Mouse (Mus musculus) stomach, embryonic 14.5 days (tissue): ENCODE data around the gene Slc6a13. TPM values are rescaled to one million over a fixed set of nuclear protein-coding genes. Genes with fewer than 3 reads are reported as not detected.
"Not testable (repeated sequence)": the region's sequence is repeated elsewhere in the genome, so short reads cannot be mapped to it uniquely, and the experiment has no call there.

Experiments used
- ATAC-seq: fragments of 200-750 bp; cut with Nextera tagmentation; 2 replicates; pipeline ENCODE4 v1.8.0; 2017; ENCODE audit warnings: low read depth, moderate TSS enrichment; ENCODE audit not compliant: insufficient number of reproducible peaks, insufficient read depth, low FRiP score
- H3K27ac ChIP-seq: fragments of 300-500 bp; sonication (generic); 2 replicates; pipeline ENCODE4 v1.5.1; 2014; ENCODE audit warnings: mild to moderate bottlenecking, low read length, moderate library complexity, mixed read lengths
- H3K27me3 ChIP-seq: fragments of 300-500 bp; sonication (generic); 2 replicates; pipeline ENCODE4 v1.6.1; 2014; ENCODE audit warnings: low read length, control low read depth, mixed read lengths; ENCODE audit not compliant: control insufficient read depth, insufficient read depth
- H3K36me3 ChIP-seq: fragments of 300-500 bp; sonication (generic); 2 replicates; pipeline ENCODE4 v1.6.1; 2014; ENCODE audit warnings: mild to moderate bottlenecking, control low read depth, low read length, moderate library complexity, mixed read lengths; ENCODE audit not compliant: control insufficient read depth, insufficient read depth
- H3K4me1 ChIP-seq: fragments of 300-500 bp; sonication (generic); 2 replicates; pipeline ENCODE4 v1.6.1; 2014; ENCODE audit warnings: low read length, control low read depth, mixed read lengths; ENCODE audit not compliant: control insufficient read depth, insufficient read depth
- H3K4me2 ChIP-seq: fragments of 300-500 bp; sonication (generic); replicated peaks from 2 replicates; pipeline ENCODE4 v1.6.1; 2014; ENCODE audit warnings: low read depth, low read length, control low read depth
- H3K4me3 ChIP-seq: fragments of 300-500 bp; sonication (generic); 2 replicates; pipeline ENCODE4 v1.5.1; 2014; ENCODE audit warnings: low read depth, low read length, control low read depth
- H3K9ac ChIP-seq: fragments of 300-500 bp; sonication (generic); replicated peaks from 2 replicates; pipeline ENCODE4 v1.6.1; 2014; ENCODE audit warnings: low read depth, mild to moderate bottlenecking, control low read depth, low read length, moderate library complexity, mixed read lengths
- H3K9me3 ChIP-seq: fragments of 300-500 bp; sonication (generic); 2 replicates; pipeline ENCODE4 v1.6.1; 2016; ENCODE audit warnings: low read depth, low read length, control low read depth; ENCODE audit not compliant: control insufficient read depth
- WGBS: fragments of 180-500 bp; shearing (Covaris S2); extraction: QIAGEN DNeasy Blood & Tissue Kit; methylation state at CpG from one replicate; pipeline ENCODE4 v1.1.7; 2014; 5-methylcytosine and 5-hydroxymethylcytosine counted together
- polyA plus RNA-seq: library from polyadenylated mRNA; unstranded; fragments of >200 nt; fragmentation: Nextera tagmentation; extraction: Ambion mirVana; gene quantifications from 2 replicates; pipeline ENCODE4 v1.2.1, GENCODE M21; 2014

The Slc6a13 gene
- polyA plus RNA-seq, 1 experiment from 2014 or later, result 1.9 TPM

DNA sequence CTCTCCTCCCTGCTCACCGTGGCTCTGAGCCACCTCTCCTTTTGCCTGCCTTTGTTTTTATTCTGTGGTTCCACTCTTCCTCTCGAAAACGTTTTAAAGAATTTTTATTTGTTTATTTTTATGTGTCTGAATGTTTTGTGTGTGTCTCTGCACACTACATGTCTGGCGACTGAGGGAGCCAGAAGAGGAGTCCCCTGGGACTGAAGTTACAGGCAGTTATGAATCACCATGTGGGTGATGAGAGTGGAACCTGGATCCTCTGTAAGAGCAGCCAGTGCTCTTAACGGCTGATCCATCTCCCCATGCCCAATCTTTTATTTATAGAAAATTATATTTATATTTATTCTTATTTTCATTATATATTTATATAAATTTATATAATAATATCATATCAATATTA is 44.3 kb downstream of the Slc6a13 start:
- Histone ChIP-seq H3K27ac (no peak overlapping the region), H3K4me1 (no peaks in the 10 kb centered on the region), H3K27me3 (no peaks in the 10 kb centered on the region), H3K36me3 (no peaks in the 10 kb centered on the region), H3K4me3 (no peak overlapping the region), H3K9ac (no peak overlapping the region), H3K9me3 (no peaks in the 10 kb centered on the region), H3K4me2 (no peak overlapping the region)
- no peak for ATAC-seq
- 39% methylated on average over 5 of the region's 5 CpGs for WGBS

DNA sequence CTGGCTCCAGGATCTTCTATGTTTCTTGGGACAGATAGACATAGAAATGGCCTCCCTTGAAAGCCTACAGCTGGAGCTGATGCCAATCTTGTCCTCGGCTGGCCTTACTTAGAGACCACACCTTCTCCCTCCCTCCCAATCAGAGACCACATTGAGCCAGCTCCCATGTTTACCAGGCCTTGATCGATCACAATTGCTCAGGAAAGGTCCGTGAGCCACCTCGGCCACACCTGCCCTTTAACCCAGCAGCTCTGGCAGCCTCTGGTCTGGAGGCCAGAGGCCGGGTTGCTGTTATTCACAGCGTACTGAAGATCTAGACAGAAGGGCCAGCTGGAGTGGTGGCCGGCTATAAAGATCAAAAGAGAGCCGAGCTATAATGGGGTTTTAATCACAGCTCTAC is 46.4 kb downstream of the Slc6a13 start:
- H3K27ac ChIP-seq, result no peak overlapping the region
- WGBS, result 27% methylated on average over 8 of the region's 8 CpGs

DNA sequence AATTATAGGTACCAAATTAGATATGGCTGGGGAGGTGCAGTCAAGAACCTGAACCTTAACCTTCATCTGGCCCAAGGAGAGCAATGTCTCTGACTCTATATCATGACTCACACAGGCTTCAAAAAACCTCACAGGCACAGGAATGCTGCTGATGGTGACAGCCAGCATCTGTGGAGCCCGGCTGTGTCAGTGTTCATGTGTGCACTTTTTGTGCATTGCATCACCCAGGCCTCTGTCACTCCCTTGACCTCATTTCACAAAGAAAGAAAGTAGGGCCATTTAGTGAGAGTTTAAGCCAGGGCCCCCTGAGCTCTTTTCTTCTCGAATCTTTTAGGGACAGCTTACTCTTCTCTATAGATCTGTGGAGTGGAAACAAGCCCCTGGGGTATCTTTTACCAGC is 52.2 kb downstream of the Slc6a13 start:
- 62% methylated on average over 2 of the region's 2 CpGs for WGBS
- Histone ChIP-seq H3K27me3 (no peaks in the 10 kb centered on the region), H3K36me3 (no peaks in the 10 kb centered on the region), H3K27ac (no peak overlapping the region), H3K4me1 (no peaks in the 10 kb centered on the region), H3K4me2 (no peak overlapping the region), H3K9me3 (no peaks in the 10 kb centered on the region), H3K9ac (no peak overlapping the region), H3K4me3 (no peak overlapping the region)
- no peak for ATAC-seq

More for the DNA sequence above, 46.4 kb downstream of the Slc6a13 start:
- H3K9ac ChIP-seq, result no peak overlapping the region
- no peak overlapping the region for H3K4me2 ChIP-seq
- no peaks in the 10 kb centered on the region for H3K9me3 ChIP-seq
- no peaks in the 10 kb centered on the region for H3K27me3 ChIP-seq
- no peaks in the 10 kb centered on the region for H3K36me3 ChIP-seq
- no peaks in the 10 kb centered on the region for H3K4me1 ChIP-seq
- ATAC-seq, result no peak
- no peak overlapping the region for H3K4me3 ChIP-seq

DNA sequence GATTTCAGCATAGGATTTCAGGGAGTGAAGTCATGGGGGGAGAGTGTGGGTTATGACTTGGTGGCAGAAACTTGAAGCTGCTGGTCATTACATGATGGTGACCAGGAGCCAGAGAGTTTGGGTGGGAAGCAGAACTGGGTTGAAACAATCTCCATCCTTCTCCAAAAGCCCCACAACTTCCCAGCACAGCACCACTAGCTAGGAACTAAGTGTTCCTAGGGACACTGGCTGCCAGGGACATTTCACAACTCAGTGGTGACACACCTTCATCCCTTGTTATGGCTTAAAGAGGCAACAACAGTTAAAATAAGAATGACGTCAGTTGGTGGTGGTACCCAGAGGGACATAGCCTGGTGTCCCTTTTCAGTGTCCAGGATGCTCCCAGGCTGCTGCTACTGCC is 56.0 kb downstream of the Slc6a13 start:
- ATAC-seq, result no peak
- Histone ChIP-seq H3K27me3 (no peaks in the 10 kb centered on the region), H3K36me3 (no peaks in the 10 kb centered on the region), H3K9ac (no peak overlapping the region), H3K4me2 (no peak overlapping the region), H3K27ac (no peak overlapping the region), H3K9me3 (no peaks in the 10 kb centered on the region), H3K4me1 (no peaks in the 10 kb centered on the region), H3K4me3 (no peak overlapping the region)
- WGBS, result 73% methylated on average over 1 of the region's 1 CpGs

DNA sequence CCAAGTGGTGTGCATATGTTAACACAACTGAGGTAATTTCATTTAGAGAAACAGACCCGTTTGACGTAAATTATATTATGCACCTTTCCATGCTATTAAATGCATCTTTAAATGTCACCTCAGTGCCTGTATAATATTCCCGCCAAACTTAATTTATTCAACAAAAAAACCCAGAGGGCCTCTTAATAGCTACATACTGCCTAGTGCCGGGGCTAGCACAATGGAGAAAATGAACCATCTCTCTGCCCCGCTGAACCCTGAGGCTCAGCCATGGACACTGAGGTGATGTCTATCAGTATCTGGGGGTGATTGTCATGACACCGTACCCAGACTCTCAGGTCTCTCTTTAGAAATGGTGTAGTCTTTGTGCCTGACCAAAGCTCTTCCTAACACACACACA is 57.2 kb downstream of the Slc6a13 start:
- Histone ChIP-seq H3K9me3 (no peaks in the 10 kb centered on the region), H3K27ac (no peak overlapping the region), H3K9ac (no peak overlapping the region), H3K27me3 (no peaks in the 10 kb centered on the region), H3K4me3 (no peak overlapping the region), H3K4me1 (no peaks in the 10 kb centered on the region), H3K36me3 (no peaks in the 10 kb centered on the region), H3K4me2 (no peak overlapping the region)
- WGBS, result 85% methylated on average over 6 of the region's 6 CpGs
- no peak for ATAC-seq

DNA sequence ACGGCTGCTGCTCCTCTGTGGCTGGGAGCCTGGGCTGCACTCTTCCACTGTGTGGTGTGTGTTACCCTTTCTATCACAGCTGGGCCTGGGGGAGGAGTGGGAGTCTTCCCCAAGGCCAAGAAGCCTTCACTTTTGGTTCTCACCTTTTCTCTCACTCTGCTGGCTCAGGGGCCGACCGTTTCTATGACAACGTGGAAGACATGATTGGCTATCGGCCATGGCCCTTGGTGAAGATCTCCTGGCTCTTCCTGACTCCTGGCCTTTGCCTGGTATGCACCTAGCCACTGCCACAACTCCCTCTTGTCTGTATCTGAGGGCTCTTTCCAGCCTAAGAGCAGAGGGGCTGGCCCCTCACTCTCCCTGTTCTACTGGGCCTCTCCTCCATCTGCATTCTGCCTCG is 63.0 kb downstream of the Slc6a13 start:
- H3K4me3 ChIP-seq, result no peak overlapping the region
- H3K9ac ChIP-seq, result no peak overlapping the region
- no peak overlapping the region for H3K4me2 ChIP-seq
- H3K4me1 ChIP-seq, result no peaks in the 10 kb centered on the region
- H3K27me3 ChIP-seq, result no peaks in the 10 kb centered on the region
- ATAC-seq, result no peak
- H3K36me3 ChIP-seq, result no peaks in the 10 kb centered on the region
- H3K9me3 ChIP-seq, result no peaks in the 10 kb centered on the region
- no peak overlapping the region for H3K27ac ChIP-seq
- WGBS, result 70% methylated on average over 6 of the region's 6 CpGs

DNA sequence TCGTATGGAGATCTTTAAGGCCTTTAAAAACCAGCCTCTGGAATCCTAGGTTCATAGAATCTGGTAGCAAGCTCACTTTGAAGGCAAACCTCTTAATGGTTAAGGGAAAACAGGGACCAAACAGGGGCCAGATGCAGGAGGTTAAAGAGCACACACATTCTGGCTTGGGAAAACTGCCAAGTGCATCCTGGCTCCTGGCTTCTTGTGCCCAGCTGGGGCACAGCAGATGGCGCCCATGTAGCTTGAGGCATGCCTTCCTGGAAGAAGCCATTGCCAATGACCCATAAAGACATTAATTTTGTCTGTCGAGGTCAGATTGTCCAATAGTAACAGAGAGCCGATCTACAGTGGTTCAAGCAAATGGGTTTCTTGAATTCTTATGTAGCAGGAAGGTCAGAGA is 63.9 kb downstream of the Slc6a13 start:
- H3K4me2 ChIP-seq, result no peak overlapping the region
- ATAC-seq, result no peak
- H3K9ac ChIP-seq, result no peak overlapping the region
- H3K27me3 ChIP-seq, result no peaks in the 10 kb centered on the region
- H3K4me1 ChIP-seq, result no peaks in the 10 kb centered on the region
- no peak overlapping the region for H3K4me3 ChIP-seq
- H3K36me3 ChIP-seq, result no peaks in the 10 kb centered on the region
- no peaks in the 10 kb centered on the region for H3K9me3 ChIP-seq
- WGBS, result 81% methylated on average over 4 of the region's 4 CpGs
- no peak overlapping the region for H3K27ac ChIP-seq

DNA sequence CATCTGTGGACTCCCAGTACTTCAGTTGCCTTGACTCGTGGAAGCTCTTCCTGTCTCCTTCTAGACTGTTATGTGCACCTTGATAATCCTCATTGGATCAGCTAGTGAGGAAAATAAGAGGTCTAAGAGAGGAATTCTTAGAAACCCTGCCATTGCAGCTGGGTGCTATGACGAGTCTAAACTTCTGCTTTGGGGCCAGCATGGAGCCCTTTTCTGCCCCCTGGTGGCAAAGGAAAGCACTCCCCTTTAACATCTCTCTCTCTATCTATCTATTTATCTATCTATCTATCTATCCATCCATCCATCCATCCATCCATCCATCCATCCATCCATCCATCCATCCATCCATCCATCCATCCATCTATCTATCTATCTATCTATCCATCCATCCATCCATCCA is 66.5 kb downstream of the Slc6a13 start:
- not testable (repeated sequence) for H3K4me2 ChIP-seq, H3K4me3 ChIP-seq, H3K27me3 ChIP-seq, H3K9ac ChIP-seq, H3K27ac ChIP-seq, H3K4me1 ChIP-seq, H3K36me3 ChIP-seq, ATAC-seq, H3K9me3 ChIP-seq
- WGBS, result 6% methylated on average over 2 of the region's 2 CpGs

DNA sequence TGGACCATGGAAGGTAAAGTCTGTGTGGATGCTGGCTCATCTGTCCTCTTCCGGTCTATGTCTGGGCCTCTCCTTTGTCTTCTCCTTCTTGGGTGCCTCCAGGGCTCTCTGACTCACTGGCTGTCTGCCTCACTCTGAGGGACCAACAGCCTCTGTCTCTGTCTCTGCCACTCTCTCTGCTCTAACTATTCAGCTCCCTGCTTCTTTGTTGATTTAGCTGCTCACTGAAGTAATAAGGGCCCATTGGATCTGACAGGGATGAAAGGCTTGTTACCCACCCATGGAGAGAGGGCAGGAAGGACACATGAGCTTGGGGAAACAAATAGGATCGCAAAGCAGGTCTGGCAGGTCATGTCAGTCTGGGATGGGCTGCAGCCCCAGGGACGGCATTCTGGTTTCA is 67.1 kb downstream of the Slc6a13 start:
- H3K9me3 ChIP-seq, result no peaks in the 10 kb centered on the region
- H3K9ac ChIP-seq, result no peak overlapping the region
- H3K4me3 ChIP-seq, result no peak overlapping the region
- no peak for ATAC-seq
- H3K4me1 ChIP-seq, result no peaks in the 10 kb centered on the region
- no peak overlapping the region for H3K27ac ChIP-seq
- WGBS, result 52% methylated on average over 3 of the region's 3 CpGs
- no peaks in the 10 kb centered on the region for H3K36me3 ChIP-seq
- H3K27me3 ChIP-seq, result no peaks in the 10 kb centered on the region
- no peak overlapping the region for H3K4me2 ChIP-seq
